Mouse (Mus musculus): ENCODE results near the gene Tbc1d20. TPM values are rescaled to one million over a fixed set of nuclear protein-coding genes. Genes with fewer than 3 reads are reported as not detected.
A peak's percentile ranks its signal among the peaks of the same experiment; 100 is the strongest.
"Not testable (repeated sequence)": the region's sequence is repeated elsewhere in the genome, so short reads cannot be mapped to it uniquely, and the experiment has no call there.

The Tbc1d20 gene
- polyA plus RNA-seq (2012; rRNA removed): 40.5 and 42.7 TPM in 2 replicates

DNA sequence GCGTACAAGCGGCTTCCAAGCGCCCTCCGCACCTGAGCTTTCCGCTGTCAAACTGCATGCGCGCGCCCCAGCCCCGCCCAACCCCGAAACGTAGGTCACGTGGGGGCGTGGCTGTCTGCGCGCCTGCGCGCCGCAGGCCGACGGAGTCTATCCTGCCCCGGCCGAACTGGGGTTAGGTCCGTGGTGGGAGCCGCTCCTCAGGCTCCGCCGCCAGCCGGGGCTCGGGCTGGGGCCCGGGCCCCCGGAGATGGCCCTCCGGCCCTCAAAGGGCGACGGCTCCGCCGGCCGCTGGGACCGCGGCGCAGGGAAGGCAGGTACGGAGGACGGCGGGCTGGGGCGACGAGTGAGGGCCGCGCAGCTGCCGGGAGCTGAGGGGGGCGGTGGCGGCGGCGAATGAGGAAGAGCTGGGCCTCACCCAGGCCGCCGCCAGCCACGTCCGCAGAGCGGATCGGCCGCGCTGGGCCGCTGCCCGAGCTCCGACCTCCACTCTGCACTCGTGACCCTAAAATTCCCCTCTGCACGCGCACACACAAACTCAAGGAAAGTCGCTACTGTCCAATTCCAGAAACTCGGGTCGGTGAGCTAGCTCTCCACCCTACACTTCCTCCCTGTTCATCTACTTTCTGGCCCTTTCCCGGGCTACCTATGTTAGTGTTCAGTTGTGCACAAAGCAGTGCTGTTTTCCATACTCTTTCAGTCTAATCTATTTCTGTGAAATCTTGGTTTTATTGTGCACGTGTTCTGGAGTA lies at the start of gene Tbc1d20:
Gene Tbc1d20, plus strand, starts transcription at position 102 of the 749 bp plus-strand sequence.
- DNase-seq (ENCODE audit: extremely low spot score in 1 of 2, low spot score in 1 of 2): peak; percentile 71 to 91

GRCm38 (mm10) chr2:152247213-152247612 lies 46.4 kb upstream of the Tbc1d20 start:
- DNase-seq (ENCODE audit: extremely low spot score in 1 of 2, low spot score in 1 of 2): no peak

- no peak for DNase-seq (ENCODE audit: extremely low spot score in 1 of 2, low spot score in 1 of 2)
Observed at GRCm38 (mm10) chr2:152250511-152250910, 43.1 kb upstream of the Tbc1d20 start.

DNA sequence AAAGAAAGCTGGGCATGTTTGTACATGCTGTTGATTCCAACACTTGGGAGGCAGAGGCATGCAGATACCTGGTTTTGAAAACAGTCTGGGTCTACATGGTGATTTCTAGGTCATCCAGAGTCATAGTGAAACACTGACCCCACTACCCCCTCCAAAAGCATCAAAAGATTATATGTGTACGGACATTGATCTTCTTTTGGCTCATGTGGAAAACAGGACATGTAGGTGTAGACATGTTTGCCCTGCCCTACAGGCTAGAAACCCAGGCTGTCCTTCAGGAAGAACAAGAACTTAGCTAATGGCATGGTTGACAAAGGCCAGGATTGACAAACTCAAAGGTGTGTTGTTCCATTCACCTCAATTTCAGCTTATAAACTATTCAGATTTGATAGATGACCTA lies 33.9 kb upstream of the Tbc1d20 start:
- no peak for DNase-seq (ENCODE audit: extremely low spot score in 1 of 2, low spot score in 1 of 2)

DNA sequence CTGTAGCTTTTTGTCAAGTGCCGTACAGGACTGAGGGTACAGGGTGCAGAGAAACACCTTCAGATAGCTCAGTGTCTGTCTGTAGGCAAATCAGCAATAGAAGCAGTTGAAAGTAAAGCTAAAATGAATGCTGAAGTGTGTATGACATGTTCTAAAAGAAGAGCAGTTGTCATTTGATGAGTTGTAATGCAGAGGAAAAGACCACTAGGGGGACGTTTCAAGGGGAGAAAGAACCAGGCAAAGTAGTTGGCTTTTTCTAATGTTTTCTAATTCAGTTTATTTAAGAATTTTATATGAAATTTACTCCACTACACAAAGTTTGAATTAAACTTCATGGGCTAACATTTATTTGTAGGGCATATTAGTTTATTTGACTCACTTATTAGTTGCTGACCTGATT lies 20.0 kb upstream of the Tbc1d20 start:
- no peak for DNase-seq (ENCODE audit: extremely low spot score in 1 of 2, low spot score in 1 of 2)

GRCm38 (mm10) chr2:152281407-152281806 lies 12.2 kb upstream of the Tbc1d20 start:
- DNase-seq (ENCODE audit: extremely low spot score in 1 of 2, low spot score in 1 of 2): no peak

DNA sequence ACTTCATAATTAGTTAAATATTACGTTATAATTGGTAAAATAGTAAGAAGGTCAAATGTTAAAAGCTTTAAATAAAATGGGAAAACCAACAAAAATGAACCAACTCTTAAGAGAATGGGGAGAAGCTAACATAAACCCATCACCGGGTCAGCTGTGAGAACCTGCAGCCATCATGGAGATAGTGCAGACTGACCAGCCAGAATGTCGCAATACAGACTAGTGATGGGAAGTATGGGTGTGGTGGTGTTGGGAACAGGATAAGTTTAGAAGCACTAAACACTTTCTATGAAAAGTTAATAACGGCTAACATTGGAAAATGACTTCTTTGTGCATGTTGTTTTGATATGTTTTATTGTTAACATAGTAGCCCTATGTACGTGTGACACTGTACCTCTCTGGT lies 6.1 kb upstream of the Tbc1d20 start:
- DNase-seq (ENCODE audit: extremely low spot score in 1 of 2, low spot score in 1 of 2): no peak

DNA sequence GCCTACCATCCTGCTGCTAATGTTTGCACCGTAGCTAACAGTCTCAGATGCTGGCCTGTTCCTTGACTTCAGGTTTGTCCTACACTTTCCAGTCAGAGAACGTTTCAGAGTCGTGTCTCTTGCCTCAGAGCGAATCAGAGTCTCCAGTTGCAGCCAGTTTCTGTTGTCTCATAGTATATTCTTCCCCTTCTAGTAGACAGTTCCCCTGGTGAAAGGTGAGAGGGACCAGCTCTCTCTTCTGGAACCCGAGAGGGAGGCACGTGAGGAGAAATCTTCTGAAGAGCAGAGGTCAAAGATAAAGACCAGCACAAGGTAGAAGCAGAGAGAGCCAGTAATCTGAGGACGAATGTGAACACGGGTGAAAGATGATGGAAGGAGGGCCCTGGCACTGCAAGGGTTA lies 5.6 kb upstream of the Tbc1d20 start:
- DNase-seq (ENCODE audit: extremely low spot score in 1 of 2, low spot score in 1 of 2): no peak

GRCm38 (mm10) chr2:152289623-152290022 lies 4.0 kb upstream of the Tbc1d20 start:
- not testable (repeated sequence) for DNase-seq (ENCODE audit: extremely low spot score in 1 of 2, low spot score in 1 of 2)

DNA sequence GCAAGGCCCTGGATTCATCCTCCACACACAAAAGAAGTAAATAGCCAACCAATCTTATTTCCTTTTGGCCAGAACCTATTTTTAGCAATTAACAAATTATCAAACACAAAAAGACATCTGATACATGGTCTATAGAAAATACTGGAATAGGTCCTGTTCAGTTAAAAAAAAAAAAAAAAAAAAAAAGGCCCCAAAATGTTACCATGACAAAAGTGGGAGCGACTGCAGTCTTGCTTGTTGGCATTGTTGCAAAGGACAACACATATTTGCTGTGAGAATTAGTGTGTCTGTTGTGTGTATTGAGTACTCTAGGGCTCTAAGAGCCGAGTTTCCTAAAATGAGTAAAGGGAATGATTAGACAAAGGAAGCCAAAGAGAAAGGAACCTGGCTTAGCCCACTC lies 1.2 kb upstream of the Tbc1d20 start:
- DNase-seq (ENCODE audit: extremely low spot score in 1 of 2, low spot score in 1 of 2): no peak

DNA sequence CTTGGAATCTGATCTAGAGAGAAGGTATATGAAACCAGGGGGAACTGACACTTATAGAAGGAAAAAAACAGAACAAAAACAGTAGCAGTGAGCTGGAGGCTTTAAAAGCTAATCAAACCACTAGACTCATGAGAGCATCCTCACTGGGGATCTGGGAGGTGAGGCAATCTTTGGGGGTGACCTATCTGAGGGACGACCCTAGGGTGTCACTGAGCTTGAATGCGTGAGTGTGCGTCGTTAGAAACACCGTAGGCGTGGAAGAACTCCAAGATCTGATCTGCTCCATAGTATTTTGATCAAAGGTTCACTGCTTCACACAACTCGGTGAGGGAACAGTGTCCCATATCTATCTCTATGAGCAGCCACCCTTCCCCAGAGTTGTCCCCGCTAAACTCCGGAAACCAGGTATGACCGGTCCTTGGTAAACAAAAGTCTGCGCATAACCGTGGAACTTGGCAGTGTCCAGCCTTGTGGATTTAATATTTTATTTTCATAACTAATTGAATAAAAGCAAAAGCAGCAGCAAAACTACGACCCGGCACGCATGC lies 375 bp upstream of the Tbc1d20 start:
- no peak for DNase-seq (ENCODE audit: extremely low spot score in 1 of 2, low spot score in 1 of 2)

DNA sequence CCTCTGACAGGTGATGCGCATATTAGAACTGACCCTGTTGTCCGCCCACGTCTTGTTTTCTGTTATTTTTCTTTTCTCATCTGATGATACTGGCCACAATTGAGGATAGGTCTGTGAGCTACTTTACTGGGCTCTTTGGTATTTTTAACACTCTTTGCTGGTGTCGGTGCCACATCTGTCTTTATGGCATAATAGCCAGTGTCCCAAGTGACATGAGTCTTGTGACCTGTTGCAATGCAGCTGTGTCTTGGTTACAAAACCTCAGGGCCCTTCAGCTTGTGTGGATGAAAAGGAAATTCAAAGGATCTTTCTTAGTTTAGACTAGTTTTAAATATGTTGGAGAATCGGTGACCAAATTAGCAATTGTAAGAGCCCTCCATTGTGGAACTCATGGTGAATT lies 913 bp downstream of the Tbc1d20 start:
- no peak for DNase-seq (ENCODE audit: extremely low spot score in 1 of 2, low spot score in 1 of 2)

- peak; percentile 45 to 72 for DNase-seq (ENCODE audit: extremely low spot score in 1 of 2, low spot score in 1 of 2)
Observed at GRCm38 (mm10) chr2:152302862-152303261, 9.2 kb downstream of the Tbc1d20 start.

DNA sequence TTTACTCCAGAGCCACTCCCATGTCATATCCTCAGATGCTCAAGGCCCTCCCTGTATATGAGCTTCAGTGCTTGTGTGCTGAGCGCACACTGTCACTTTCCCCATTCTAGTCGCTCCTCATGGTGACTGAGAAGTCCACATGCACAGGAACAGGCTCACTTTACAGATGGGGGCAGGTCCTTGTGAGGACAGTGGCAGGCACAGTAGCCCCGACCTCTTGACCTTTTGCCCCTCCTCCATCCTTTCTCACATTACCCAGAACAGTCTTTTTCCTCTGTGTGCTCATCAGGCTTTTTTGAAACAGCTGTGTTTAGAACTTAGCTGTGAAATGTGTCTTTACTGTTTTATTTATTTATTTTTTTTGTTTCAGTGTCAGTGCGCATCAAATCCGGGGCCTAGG lies 10.2 kb downstream of the Tbc1d20 start:
- DNase-seq (ENCODE audit: extremely low spot score in 1 of 2, low spot score in 1 of 2): no peak

DNA sequence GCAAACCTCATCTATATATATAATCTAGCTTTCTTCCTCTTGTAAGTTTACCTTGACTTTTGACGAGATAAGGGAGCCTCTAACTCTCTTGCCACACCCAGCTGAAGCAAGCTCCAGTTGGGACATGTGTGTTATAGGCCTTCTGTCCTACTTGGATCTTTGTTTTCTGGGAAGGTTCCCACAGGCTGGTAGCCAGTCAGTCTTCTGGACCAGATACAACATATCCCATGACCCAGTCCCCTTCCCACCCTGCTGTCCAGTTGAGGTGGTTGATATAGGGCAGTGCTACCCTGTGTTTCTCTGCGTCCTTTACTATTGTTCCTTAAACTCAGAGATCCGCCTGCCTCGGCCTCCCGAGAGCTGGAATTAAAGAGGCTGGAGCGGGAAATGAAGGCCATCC lies 11.9 kb downstream of the Tbc1d20 start:
- no peak for DNase-seq (ENCODE audit: extremely low spot score in 1 of 2, low spot score in 1 of 2)

- DNase-seq (ENCODE audit: extremely low spot score in 1 of 2, low spot score in 1 of 2): no peak
Observed at GRCm38 (mm10) chr2:152307186-152307585, 13.6 kb downstream of the Tbc1d20 start.

GRCm38 (mm10) chr2:152312996-152313395 lies 19.4 kb downstream of the Tbc1d20 start:
- no peak for DNase-seq (ENCODE audit: extremely low spot score in 1 of 2, low spot score in 1 of 2)

DNA sequence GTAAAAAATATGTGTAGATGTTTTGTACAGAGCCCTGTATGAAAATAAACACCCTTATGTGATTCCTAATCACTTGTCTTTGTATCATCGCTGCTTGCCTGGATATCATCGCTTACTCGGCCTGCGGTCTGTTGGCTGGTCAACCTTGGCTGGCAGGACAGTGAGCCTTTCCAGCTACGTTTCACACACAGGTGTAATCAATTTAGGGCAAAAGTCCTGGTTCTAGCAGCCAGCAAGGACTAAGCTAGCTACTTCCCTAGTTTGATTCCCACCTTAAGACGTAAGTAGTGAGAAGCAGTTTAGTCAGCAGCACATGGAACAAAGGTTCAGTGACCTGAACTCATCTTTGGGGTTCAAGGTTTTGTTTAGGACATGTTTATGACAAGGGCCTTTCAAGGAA lies 20.3 kb downstream of the Tbc1d20 start:
- no peak for DNase-seq (ENCODE audit: extremely low spot score in 1 of 2, low spot score in 1 of 2)

- no peak for DNase-seq (ENCODE audit: extremely low spot score in 1 of 2, low spot score in 1 of 2)
Observed at GRCm38 (mm10) chr2:152317054-152317453, 23.4 kb downstream of the Tbc1d20 start.

DNA sequence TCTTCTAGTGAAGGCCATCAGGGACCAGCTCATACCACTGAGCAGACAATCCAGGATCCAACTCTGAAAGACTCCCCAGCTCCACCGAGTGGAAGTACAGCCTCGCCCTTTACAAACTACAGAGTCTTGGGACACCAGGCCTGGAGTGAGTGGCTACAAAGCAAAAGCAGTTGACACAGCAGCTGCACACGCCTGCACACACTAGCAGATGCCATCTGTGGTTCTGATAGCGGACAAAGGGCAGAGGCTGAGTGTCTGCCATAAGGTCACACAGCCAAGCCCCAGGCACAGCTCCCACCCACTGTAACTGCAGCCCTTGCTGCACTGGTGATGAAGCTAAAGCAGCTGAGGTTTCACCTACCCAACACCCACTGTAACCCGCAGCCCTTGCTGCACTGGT lies 27.9 kb downstream of the Tbc1d20 start:
- DNase-seq (ENCODE audit: extremely low spot score in 1 of 2, low spot score in 1 of 2): peak in 1 of 2 experiments; percentile 13

DNA sequence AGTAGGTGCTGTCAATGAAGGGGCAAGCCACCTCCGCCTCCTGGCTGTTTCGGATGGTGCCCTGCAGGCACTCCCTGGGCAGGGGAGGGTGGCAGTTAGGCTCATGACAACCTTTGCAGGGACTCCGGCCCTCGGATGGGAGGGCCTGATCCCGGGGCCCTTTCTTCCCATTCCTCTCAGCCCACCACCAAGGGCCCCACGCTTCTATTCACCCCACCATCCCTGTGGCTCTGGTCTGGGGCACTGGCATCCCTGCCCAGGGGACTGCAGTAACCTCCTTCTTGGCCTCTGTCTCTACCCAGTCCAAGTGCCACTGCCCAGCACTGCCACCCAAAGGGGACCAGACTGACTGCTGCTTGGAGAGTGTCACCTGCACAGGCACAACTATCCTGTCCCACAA lies 28.6 kb downstream of the Tbc1d20 start:
- DNase-seq (ENCODE audit: extremely low spot score in 1 of 2, low spot score in 1 of 2): no peak

DNA sequence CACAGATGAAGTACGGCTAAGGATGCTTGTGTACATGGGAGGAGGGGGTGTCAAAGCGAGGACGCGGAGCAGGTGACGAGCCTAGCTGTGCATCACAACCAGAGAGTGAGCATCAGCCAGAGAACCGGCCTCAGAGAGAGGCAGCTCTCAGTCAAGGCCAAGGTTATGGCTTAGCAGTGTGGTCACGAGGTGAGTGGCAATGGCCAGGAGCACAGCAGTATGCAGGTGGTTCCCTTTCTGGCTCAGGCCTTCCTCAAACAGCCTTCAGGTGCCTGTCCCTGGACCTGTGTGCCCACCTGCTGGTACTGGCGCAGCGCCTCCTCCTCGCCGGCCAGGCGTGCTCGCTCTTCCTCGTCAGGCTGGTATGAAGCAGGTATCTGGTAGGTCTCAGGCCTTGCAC lies 30.3 kb downstream of the Tbc1d20 start:
- DNase-seq (ENCODE audit: extremely low spot score in 1 of 2, low spot score in 1 of 2): no peak
